Mouse (Mus musculus) frontal cortex, postnatal 14 days (tissue): ENCODE results near the gene Cobll1.
A peak's percentile ranks its signal among the peaks of the same experiment; 100 is the strongest.

Experiments used
- DNase-seq, 2 experiments: peaks; one replicate each; pipeline ENCODE4 v3.0.0; 2022; ENCODE audit warnings: low spot score in 2 of 2

Cobll1 gene

GRCm38 (mm10) chr2:65147431-65147830 is 91.8 kb downstream of the Cobll1 start:
- no peak for DNase-seq

GRCm38 (mm10) chr2:65145421-65146117 is 93.6 kb downstream of the Cobll1 start:
- no peak for DNase-seq

GRCm38 (mm10) chr2:65141093-65141661 is 98.0 kb downstream of the Cobll1 start:
- no peak for DNase-seq

- DNase-seq: no peak
Observed at GRCm38 (mm10) chr2:65140330-65140922, 98.8 kb downstream of the Cobll1 start.

- no peak for DNase-seq
Observed at GRCm38 (mm10) chr2:65139606-65140329, 99.4 kb downstream of the Cobll1 start.

- no peak for DNase-seq
Observed at GRCm38 (mm10) chr2:65138992-65139391, 100.2 kb downstream of the Cobll1 start.

- no peak for DNase-seq
Observed at GRCm38 (mm10) chr2:65126141-65126783, 112.9 kb downstream of the Cobll1 start.

- no peak for DNase-seq
Observed at GRCm38 (mm10) chr2:65123702-65124101, 115.5 kb downstream of the Cobll1 start.

GRCm38 (mm10) chr2:65121435-65121834 is 117.8 kb downstream of the Cobll1 start:
- peak in 1 of 2 experiments; percentile 36 for DNase-seq

GRCm38 (mm10) chr2:65121012-65121411 is 118.2 kb downstream of the Cobll1 start:
- DNase-seq: no peak

GRCm38 (mm10) chr2:65120112-65120511 is 119.1 kb downstream of the Cobll1 start:
- DNase-seq: no peak

GRCm38 (mm10) chr2:65119667-65120066 is 119.5 kb downstream of the Cobll1 start:
- no peak for DNase-seq

- no peak for DNase-seq
Observed at GRCm38 (mm10) chr2:65119076-65119475, 120.1 kb downstream of the Cobll1 start.

- DNase-seq: no peak
Observed at GRCm38 (mm10) chr2:65117859-65118258, 121.3 kb downstream of the Cobll1 start.

GRCm38 (mm10) chr2:65116428-65117125 is 122.6 kb downstream of the Cobll1 start:
- no peak for DNase-seq

- no peak for DNase-seq
Observed at GRCm38 (mm10) chr2:65113191-65113590, 126.0 kb downstream of the Cobll1 start.

- no peak for DNase-seq
Observed at GRCm38 (mm10) chr2:65104569-65104968, 134.6 kb downstream of the Cobll1 start.

GRCm38 (mm10) chr2:65103801-65104200 is 135.4 kb downstream of the Cobll1 start:
- DNase-seq: no peak

GRCm38 (mm10) chr2:65101388-65101787 is 137.8 kb downstream of the Cobll1 start:
- DNase-seq: no peak

- DNase-seq: no peak
Observed at GRCm38 (mm10) chr2:65100001-65100400, 139.2 kb downstream of the Cobll1 start.

- DNase-seq: no peak
Observed at GRCm38 (mm10) chr2:65095571-65095970, 143.6 kb downstream of the Cobll1 start.
